Mouse (Mus musculus): ENCODE data around the gene Tekt1. TPM values are rescaled to one million over a fixed set of nuclear protein-coding genes. Genes with fewer than 3 reads are reported as not detected.
A peak's percentile ranks its signal among the peaks of the same experiment; 100 is the strongest.
"Not testable (repeated sequence)": the region's sequence is repeated elsewhere in the genome, so short reads cannot be mapped to it uniquely, and the experiment has no call there.

Tekt1 gene
- total and polyA plus RNA-seq, 2 experiments from 2014 or later, result 2.3 to 8.3 TPM

DNA sequence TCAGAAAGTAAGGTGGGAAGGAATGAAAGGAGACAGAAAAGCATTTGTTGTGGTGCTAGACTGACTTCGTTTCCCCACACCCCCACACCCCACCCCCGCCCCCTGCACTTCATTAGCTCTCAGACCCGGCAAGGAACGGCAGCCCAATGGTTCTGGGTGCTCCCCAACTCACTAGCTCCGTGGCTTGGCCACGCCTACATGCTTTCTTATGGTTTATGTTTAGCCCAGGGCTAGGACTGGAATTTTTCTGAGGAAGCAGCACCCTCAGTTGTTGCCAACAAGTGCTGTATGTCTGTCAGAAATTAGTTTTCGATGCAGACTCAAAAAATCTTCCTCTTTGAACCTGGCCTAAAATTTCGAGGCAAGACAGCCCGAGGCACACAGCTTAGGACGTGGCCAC lies 13.7 kb downstream of the Tekt1 start:
- Histone ChIP-seq H3K4me1 (ENCODE audit: insufficient read depth, low read length) (no peaks in the 10 kb centered on the region), H3K4me3 (ENCODE audit: low read length) (no peak overlapping the region), H3K27ac (no peak overlapping the region), H3K4me2 (ENCODE audit: low read depth, low read length) (no peak overlapping the region), H3K36me3 (ENCODE audit: insufficient read depth, low read length) (no peaks in the 10 kb centered on the region), H3K27me3 (ENCODE audit: insufficient read depth, low read length) (no peaks in the 10 kb centered on the region), H3K9ac (replicated peaks; ENCODE audit: low read length) (no peak overlapping the region), H3K9me3 (ENCODE audit: low read length) (no peaks in the 10 kb centered on the region)
- ATAC-seq, result no peak
- WGBS, result 67% methylated on average over 10 of the region's 10 CpGs
- DNase-seq (ENCODE audit: low spot score), result no peak
- TF ChIP-seq CTCF (IDR thresholded peaks at IDR 0.05; ENCODE audit: low read depth), result no peak

DNA sequence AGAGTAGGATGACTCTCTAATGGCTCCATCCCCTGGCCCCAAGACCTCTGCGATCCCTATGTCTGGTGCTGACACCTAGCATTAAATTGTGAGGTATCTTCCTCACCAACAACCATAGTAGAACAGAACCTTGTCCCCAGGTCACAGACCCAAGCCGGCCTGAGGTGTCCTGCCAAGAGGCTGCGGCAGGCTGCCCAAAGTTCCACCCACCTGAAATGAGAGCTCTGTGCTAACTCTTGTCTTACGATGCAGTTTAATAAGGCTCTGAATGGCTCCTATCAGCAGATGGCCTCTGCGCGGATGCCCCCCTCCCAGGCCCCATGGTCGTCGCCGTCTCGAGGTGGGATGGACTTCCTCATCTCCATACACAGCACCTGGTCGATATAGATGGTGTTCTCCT lies 17.8 kb downstream of the Tekt1 start:
- H3K27ac ChIP-seq, result no peak overlapping the region
- no peak overlapping the region for H3K4me2 ChIP-seq (ENCODE audit: low read depth, low read length)
- H3K4me3 ChIP-seq (ENCODE audit: low read length), result no peak overlapping the region
- no peaks in the 10 kb centered on the region for H3K9me3 ChIP-seq (ENCODE audit: low read length)
- H3K27me3 ChIP-seq (ENCODE audit: insufficient read depth, low read length), result no peaks in the 10 kb centered on the region
- TF ChIP-seq CTCF (IDR thresholded peaks at IDR 0.05; ENCODE audit: low read depth), result no peak
- H3K4me1 ChIP-seq (ENCODE audit: insufficient read depth, low read length), result no peaks in the 10 kb centered on the region
- no peak for DNase-seq (ENCODE audit: low spot score)
- no peaks in the 10 kb centered on the region for H3K36me3 ChIP-seq (ENCODE audit: insufficient read depth, low read length)
- no peak for ATAC-seq
- H3K9ac ChIP-seq (replicated peaks; ENCODE audit: low read length), result no peak overlapping the region
- 91% methylated on average over 11 of the region's 11 CpGs for WGBS

DNA sequence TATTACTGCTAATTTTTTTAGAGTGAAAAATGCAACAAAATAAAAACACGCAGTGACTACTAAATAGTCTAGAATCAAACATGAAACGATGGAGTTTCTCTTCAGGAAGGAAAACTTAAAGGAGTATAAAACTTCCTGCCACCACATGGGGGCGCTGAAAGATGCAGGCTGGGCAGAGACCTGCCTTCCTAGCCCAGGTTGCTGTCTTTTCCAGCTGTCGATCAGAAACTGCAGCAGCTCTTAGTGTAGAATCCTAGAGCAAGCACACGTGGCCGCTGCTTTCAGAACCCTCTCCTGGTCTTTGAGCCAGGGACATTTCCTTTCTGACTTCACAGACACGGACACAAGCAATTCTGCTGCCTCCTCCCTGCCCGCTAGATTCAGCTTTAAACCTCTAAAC lies 18.3 kb downstream of the Tekt1 start:
- Histone ChIP-seq H3K9me3 (ENCODE audit: low read length) (no peaks in the 10 kb centered on the region), H3K27me3 (ENCODE audit: insufficient read depth, low read length) (no peaks in the 10 kb centered on the region), H3K4me3 (ENCODE audit: low read length) (no peak overlapping the region), H3K27ac (no peak overlapping the region), H3K4me1 (ENCODE audit: insufficient read depth, low read length) (no peaks in the 10 kb centered on the region), H3K36me3 (ENCODE audit: insufficient read depth, low read length) (no peaks in the 10 kb centered on the region), H3K9ac (replicated peaks; ENCODE audit: low read length) (no peak overlapping the region), H3K4me2 (ENCODE audit: low read depth, low read length) (no peak overlapping the region)
- 33% methylated on average over 8 of the region's 8 CpGs for WGBS
- ATAC-seq (no peak), DNase-seq (ENCODE audit: low spot score) (peak; percentile 83)
- peak; percentile 78 for TF ChIP-seq CTCF (IDR thresholded peaks at IDR 0.05; ENCODE audit: low read depth)

DNA sequence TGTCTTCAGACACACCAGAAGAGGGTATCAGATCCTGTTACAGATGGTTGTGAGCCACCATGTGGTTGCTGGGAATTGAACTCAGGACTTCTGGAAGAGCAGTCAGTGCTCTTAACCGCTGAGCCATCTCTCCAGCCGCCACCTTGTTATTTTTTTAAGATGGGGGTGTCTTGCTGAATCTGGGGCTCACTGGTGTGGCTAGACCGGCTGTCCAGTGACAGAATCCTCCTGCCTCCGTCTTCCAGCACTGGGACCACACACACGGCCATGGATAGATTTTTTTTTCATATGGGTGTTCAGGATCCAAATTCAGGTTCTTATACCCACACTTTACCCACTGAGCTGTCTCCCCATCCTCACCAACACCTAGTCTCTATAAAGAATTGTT lies 19.0 kb downstream of the Tekt1 start:
- not testable (repeated sequence) for H3K4me2 ChIP-seq (ENCODE audit: low read depth, low read length); H3K36me3 ChIP-seq (ENCODE audit: insufficient read depth, low read length); H3K4me1 ChIP-seq (ENCODE audit: insufficient read depth, low read length); DNase-seq (ENCODE audit: low spot score); H3K4me3 ChIP-seq (ENCODE audit: low read length); H3K9me3 ChIP-seq (ENCODE audit: low read length); H3K9ac ChIP-seq (replicated peaks; ENCODE audit: low read length); H3K27ac ChIP-seq; H3K27me3 ChIP-seq (ENCODE audit: insufficient read depth, low read length); ATAC-seq
- 89% methylated on average over 5 of the region's 5 CpGs for WGBS

DNA sequence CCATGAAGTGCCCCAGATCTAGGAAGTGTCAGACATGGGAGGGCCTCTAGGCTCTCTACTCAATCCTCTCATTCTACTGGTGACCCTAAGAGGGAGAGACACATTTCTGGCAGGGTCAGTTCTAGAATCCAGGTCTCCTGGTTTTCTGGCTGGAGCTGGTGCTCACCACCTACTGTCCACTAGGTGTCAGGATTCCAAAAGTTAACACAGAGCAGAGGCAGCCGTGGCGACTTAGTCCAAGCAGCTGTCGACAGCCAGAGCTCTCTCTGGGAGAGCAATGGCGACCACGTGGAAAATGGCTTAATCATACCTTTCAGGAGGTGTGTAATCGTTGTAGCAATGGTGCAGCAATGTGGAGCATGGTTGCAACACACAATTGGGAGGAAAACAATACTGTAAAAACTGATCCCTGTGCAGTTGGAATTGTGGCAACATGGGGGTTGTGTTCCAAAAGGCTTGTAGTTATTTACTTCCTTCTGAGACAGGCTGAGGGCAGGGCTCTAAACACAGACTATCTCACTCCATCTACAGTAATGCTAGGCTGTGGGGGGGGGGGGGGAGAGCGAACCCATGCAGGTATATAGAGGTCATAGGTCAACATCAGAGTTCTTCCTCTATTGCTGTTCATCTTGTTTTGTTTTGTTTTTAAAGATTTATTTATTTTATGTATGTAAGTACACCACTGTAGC lies 19.5 kb downstream of the Tekt1 start:
- H3K4me2 ChIP-seq (ENCODE audit: low read depth, low read length), result peak overlapping the region; percentile 31; the same call in 1 of the 2 replicates
- ATAC-seq, result peak; percentile 76

DNA sequence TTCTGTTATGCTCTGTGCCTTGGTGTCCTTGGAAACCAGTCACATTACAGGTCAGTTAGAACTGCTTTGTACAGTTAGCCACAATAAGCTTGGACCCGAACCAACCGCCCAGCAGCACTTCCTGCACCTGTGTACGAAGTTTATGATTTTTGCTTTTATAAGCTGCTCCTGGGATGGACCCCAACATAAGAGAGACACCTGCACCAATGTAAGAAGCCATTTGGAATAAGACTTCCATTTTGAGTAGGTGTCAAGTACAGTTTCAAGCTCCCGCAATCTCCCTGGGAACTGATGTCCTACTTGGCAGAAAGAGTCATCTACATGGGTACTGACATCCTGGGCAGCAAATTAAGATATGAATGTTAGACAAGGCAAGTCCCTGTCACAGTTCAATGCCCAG lies 22.5 kb downstream of the Tekt1 start:
- no peaks in the 10 kb centered on the region for H3K9me3 ChIP-seq (ENCODE audit: low read length)
- no peak overlapping the region for H3K4me3 ChIP-seq (ENCODE audit: low read length)
- H3K27me3 ChIP-seq (ENCODE audit: insufficient read depth, low read length), result no peaks in the 10 kb centered on the region
- no peak for DNase-seq (ENCODE audit: low spot score)
- H3K27ac ChIP-seq, result no peak overlapping the region
- ATAC-seq, result no peak
- H3K4me1 ChIP-seq (ENCODE audit: insufficient read depth, low read length), result no peaks in the 10 kb centered on the region
- H3K36me3 ChIP-seq (ENCODE audit: insufficient read depth, low read length), result no peaks in the 10 kb centered on the region
- H3K9ac ChIP-seq (replicated peaks; ENCODE audit: low read length), result no peak overlapping the region
- TF ChIP-seq CTCF (IDR thresholded peaks at IDR 0.05; ENCODE audit: low read depth), result no peak
- no peak overlapping the region for H3K4me2 ChIP-seq (ENCODE audit: low read depth, low read length)
- 53% methylated on average over 4 of the region's 4 CpGs for WGBS

More for the DNA sequence above, 19.5 kb downstream of the Tekt1 start:
- Histone ChIP-seq H3K9me3 (ENCODE audit: low read length) (no peaks in the 10 kb centered on the region), H3K27ac (no peak overlapping the region), H3K27me3 (ENCODE audit: insufficient read depth, low read length) (no peaks in the 10 kb centered on the region), H3K4me1 (ENCODE audit: insufficient read depth, low read length) (no peaks in the 10 kb centered on the region), H3K4me3 (ENCODE audit: low read length) (no peak overlapping the region), H3K9ac (replicated peaks; ENCODE audit: low read length) (no peak overlapping the region), H3K36me3 (ENCODE audit: insufficient read depth, low read length) (no peaks in the 10 kb centered on the region)
- DNase-seq (ENCODE audit: low spot score), result peak; percentile 89
- 9% methylated on average over 7 of the region's 7 CpGs for WGBS
- TF ChIP-seq CTCF (IDR thresholded peaks at IDR 0.05; ENCODE audit: low read depth), result peak; percentile 87

DNA sequence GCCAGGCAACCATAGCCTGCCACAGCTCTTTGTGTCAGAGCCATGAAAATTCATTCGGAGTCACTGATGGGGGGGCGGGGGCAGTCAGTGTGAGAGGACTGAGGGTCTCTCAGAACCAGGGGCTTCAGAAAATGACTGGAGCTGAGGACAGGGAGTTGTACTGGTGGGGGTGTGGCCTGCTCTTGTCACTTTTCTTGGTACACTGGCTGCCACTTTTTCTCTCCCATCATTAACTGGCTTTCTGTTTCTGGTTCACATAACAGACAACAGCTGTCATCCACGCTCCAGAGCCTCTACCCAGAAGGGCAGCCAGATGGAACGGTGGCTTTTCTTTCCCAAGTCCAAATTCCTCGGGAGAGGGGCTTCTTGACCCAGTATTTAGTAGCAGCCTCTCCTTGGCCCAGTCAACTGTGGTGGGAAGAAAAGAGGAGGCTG lies 23.8 kb downstream of the Tekt1 start:
- 13% methylated on average over 5 of the region's 5 CpGs for WGBS
- peak; percentile 86 for ATAC-seq

More for the DNA sequence above, 23.8 kb downstream of the Tekt1 start:
- no peaks in the 10 kb centered on the region for H3K4me1 ChIP-seq (ENCODE audit: insufficient read depth, low read length)
- peak overlapping the region; percentile 22; the same call in 1 of the 2 replicates for H3K27ac ChIP-seq
- peak; percentile 72 for DNase-seq (ENCODE audit: low spot score)
- H3K9ac ChIP-seq (replicated peaks; ENCODE audit: low read length), result no peak overlapping the region
- no peaks in the 10 kb centered on the region for H3K9me3 ChIP-seq (ENCODE audit: low read length)
- TF ChIP-seq CTCF (IDR thresholded peaks at IDR 0.05; ENCODE audit: low read depth), result no peak
- H3K4me3 ChIP-seq (ENCODE audit: low read length), result no peak overlapping the region
- no peak overlapping the region for H3K4me2 ChIP-seq (ENCODE audit: low read depth, low read length)
- H3K27me3 ChIP-seq (ENCODE audit: insufficient read depth, low read length), result no peaks in the 10 kb centered on the region
- no peaks in the 10 kb centered on the region for H3K36me3 ChIP-seq (ENCODE audit: insufficient read depth, low read length)
